Mouse (Mus musculus): ENCODE measurements around the gene Jhy.

GRCm38 (mm10) chr9:40983758-40984157 lies 19.8 kb upstream of the Jhy start:
- TF ChIP-seq POLR2A (IDR thresholded peaks at IDR 0.05; ENCODE audit: low read depth, low read length) (no peak), CTCF (conservative IDR thresholded peaks at IDR 0.05; ENCODE audit: insufficient read depth, insufficient read length, low read depth, low read length) (no peak)
